Mouse (Mus musculus): ENCODE measurements at regions not wholly inside any gene's neighbourhood (a gene's known extent, or its start where the extent isn't known, plus 50 kb on each side); places are given as distances from the start of the nearest gene placed in this dataset.

GRCm38 (mm10) chr1:103762044-103762663, 1006.2 kb upstream of the Cdh20 start:
- no peak for DNase-seq (ENCODE audit: low spot score in 2 of 2)

- DNase-seq (ENCODE audit: low spot score in 2 of 2), result no peak
These were observed 1005.6 kb upstream of the Cdh20 start for GRCm38 (mm10) chr1:103762745-103763144.

- DNase-seq (ENCODE audit: low spot score in 2 of 2), result no peak
These were observed 1001.0 kb upstream of the Cdh20 start for GRCm38 (mm10) chr1:103767315-103767714.

GRCm38 (mm10) chr1:103784692-103785091, 983.6 kb upstream of the Cdh20 start:
- DNase-seq (ENCODE audit: low spot score in 2 of 2), result no peak

GRCm38 (mm10) chr1:103796337-103796736, 972.0 kb upstream of the Cdh20 start:
- DNase-seq (ENCODE audit: low spot score in 2 of 2), result no peak

GRCm38 (mm10) chr1:103799343-103799742, 969.0 kb upstream of the Cdh20 start:
- peak in 1 of 2 experiments; percentile 20 for DNase-seq (ENCODE audit: low spot score in 2 of 2)

- DNase-seq (ENCODE audit: low spot score in 2 of 2), result no peak
These were observed 950.4 kb upstream of the Cdh20 start for GRCm38 (mm10) chr1:103817946-103818345.
